Mouse (Mus musculus) G1E-ER4 (cell line): Measurements from ENCODE around the gene Has1. TPM values are rescaled to one million over a fixed set of nuclear protein-coding genes. Genes with fewer than 3 reads are reported as not detected.

Source experiments
- GATA1 ChIP-seq: IDR thresholded peaks from one replicate; pipeline ENCODE4 v1.8.0; 2012; ENCODE audit warnings: low read length, inconsistent platforms
- polyA plus RNA-seq: library from polyadenylated mRNA; stranded (reverse); fragments of >175 nt; gene quantifications from 2 replicates; pipeline ENCODE4 v1.2.3, GENCODE M21; 2012

Gene Has1
- not detected in 2 replicates for polyA plus RNA-seq

GRCm38 (mm10) chr17:17855064-17855838 is at the start of gene Has1:
TSS of gene Has1 (minus strand) at chr17:17855205.
- no peak for TF ChIP-seq GATA1

- TF ChIP-seq GATA1 = no peak
Observed at GRCm38 (mm10) chr17:17900768-17901167, 45.8 kb upstream of the Has1 start.

- TF ChIP-seq GATA1 = no peak
Observed at GRCm38 (mm10) chr17:17899268-17899667, 44.3 kb upstream of the Has1 start.

- TF ChIP-seq GATA1 = no peak
Observed at GRCm38 (mm10) chr17:17896039-17896438, 41.0 kb upstream of the Has1 start.

GRCm38 (mm10) chr17:17889732-17890425 is 34.9 kb upstream of the Has1 start:
- TF ChIP-seq GATA1 = no peak

- no peak for TF ChIP-seq GATA1
Observed at GRCm38 (mm10) chr17:17887774-17888248, 32.8 kb upstream of the Has1 start, which contains the start of the genes Fpr2 and Fpr3. TSS of gene Fpr2 (plus strand) at chr17:17887824. TSS of gene Fpr3 (plus strand) at chr17:17887852.

GRCm38 (mm10) chr17:17883840-17884239 is 28.8 kb upstream of the Has1 start, which contains the start of gene Fpr1:
TSS of gene Fpr1 (minus strand) at chr17:17883940.
- TF ChIP-seq GATA1 = no peak

- TF ChIP-seq GATA1 = no peak
Observed at GRCm38 (mm10) chr17:17882672-17883071, 27.7 kb upstream of the Has1 start.

GRCm38 (mm10) chr17:17879347-17879746 is 24.3 kb upstream of the Has1 start:
- peak; percentile 66 for TF ChIP-seq GATA1

GRCm38 (mm10) chr17:17871697-17872096 is 16.7 kb upstream of the Has1 start:
- no peak for TF ChIP-seq GATA1

- no peak for TF ChIP-seq GATA1
Observed at GRCm38 (mm10) chr17:17870892-17871550, 16.0 kb upstream of the Has1 start.

GRCm38 (mm10) chr17:17866801-17867469 is 11.9 kb upstream of the Has1 start:
- no peak for TF ChIP-seq GATA1

- no peak for TF ChIP-seq GATA1
Observed at GRCm38 (mm10) chr17:17865168-17865567, 10.2 kb upstream of the Has1 start.

GRCm38 (mm10) chr17:17862360-17862759 is 7.4 kb upstream of the Has1 start:
- no peak for TF ChIP-seq GATA1

- TF ChIP-seq GATA1 = no peak
Observed at GRCm38 (mm10) chr17:17860110-17860509, 5.1 kb upstream of the Has1 start.

- no peak for TF ChIP-seq GATA1
Observed at GRCm38 (mm10) chr17:17857446-17857845, 2.4 kb upstream of the Has1 start.
